In genomic region chr13:110318746-110319145, GRCm38 (mm10) we compare ENCODE assay signal across 12 mouse cellular contexts. TPM values are rescaled to one million over a fixed set of nuclear protein-coding genes. Genes with fewer than 3 reads are reported as not detected.
DNase-seq lines count a peak whose midpoint lies in the region; TF ChIP-seq lines count a peak whose summit lies in the region.
"Had no signal": no experiment of that assay in that cellular context is flagged by ENCODE, and none has a peak within 500 bp of the region (broad histone marks: within the 10 kb centered on the region; RNA-seq: fewer than 3 reads in every experiment).

No protein-coding gene starts in this region.

- no peak overlapping the region for H3K4me3 ChIP-seq in heart, embryonic 10.5 days
- no peak overlapping the region for H3K4me3 ChIP-seq in limb, embryonic 10.5 days
- H3K4me3 ChIP-seq: heart, embryonic 13.5 days; neural tube, embryonic 12.5 days had no signal

- no peaks in the 10 kb centered on the region for H3K27me3 ChIP-seq in heart, embryonic 10.5 days (ENCODE audit: insufficient read depth, poor library complexity, severe bottlenecking)
- H3K27me3 ChIP-seq in limb, embryonic 10.5 days (ENCODE audit: low read depth, poor library complexity, severe bottlenecking), result no peaks in the 10 kb centered on the region
- H3K27me3 ChIP-seq: heart, embryonic 13.5 days; neural tube, embryonic 12.5 days had no signal

- intact Hi-C loops in left cerebral cortex, postnatal 14 days (cut with DNase I), result no loop called here

- DNase-seq in heart, postnatal 4 days, result peak; percentile 10
- DNase-seq in heart, embryonic 10.5 days (ENCODE audit: low spot score), result no peak
- DNase-seq in 3T3-L1 (ENCODE audit: low read depth, low spot score), result peak; percentile 43
- peak; percentile 48 for DNase-seq in brain, embryonic 14.5 days (ENCODE audit: low read depth)
- DNase-seq in left cerebral cortex, postnatal 14 days (ENCODE audit: low spot score in 2 of 2), result peak; percentile 5 to 23
- no peak for DNase-seq in c-Kit-positive CD71-positive TER-119-positive erythroid progenitor cells, embryonic 14.5 days (ENCODE audit: low spot score)
- no peak for DNase-seq in limb, embryonic 10.5 days (ENCODE audit: low spot score)
- DNase-seq in urinary bladder, postnatal 36 days (ENCODE audit: low spot score in 2 of 2), result no peak
- DNase-seq: thymus, adult 2 months had no signal

- H3K36me3 ChIP-seq in heart, embryonic 10.5 days, result no peaks in the 10 kb centered on the region
- H3K36me3 ChIP-seq in limb, embryonic 10.5 days, result no peaks in the 10 kb centered on the region
- H3K36me3 ChIP-seq: G1E; heart, embryonic 13.5 days; neural tube, embryonic 12.5 days had no signal

- 59% methylated on average over 4 of the region's 4 CpGs for WGBS in heart, embryonic 10.5 days
- 76% methylated on average over 4 of the region's 4 CpGs for WGBS in limb, embryonic 10.5 days

- peak; percentile 29; the same call in 1 of the 2 replicates for TF ChIP-seq CTCF in brain, embryonic 14.5 days (IDR thresholded peaks at IDR 0.05; ENCODE audit: borderline replicate concordance, extremely low read depth, insufficient read depth, insufficient read length)

- TF ChIP-seq POLR2A in brain, embryonic 14.5 days (IDR thresholded peaks at IDR 0.05; ENCODE audit: borderline replicate concordance, extremely low read depth, insufficient read depth, insufficient read length, poor library complexity, severe bottlenecking), result no peak

- H3K4me1 ChIP-seq in heart, embryonic 10.5 days, result no peaks in the 10 kb centered on the region
- H3K4me1 ChIP-seq in limb, embryonic 10.5 days, result peaks cover 7% of the 10 kb centered on the region
- H3K4me1 ChIP-seq: heart, embryonic 13.5 days; neural tube, embryonic 12.5 days had no signal

- no peak overlapping the region for H3K27ac ChIP-seq in heart, embryonic 10.5 days
- H3K27ac ChIP-seq in limb, embryonic 10.5 days, result no peak overlapping the region
- H3K27ac ChIP-seq: heart, embryonic 13.5 days; neural tube, embryonic 12.5 days had no signal

- no peaks in the 10 kb centered on the region for H3K9me3 ChIP-seq in heart, embryonic 10.5 days
- H3K9me3 ChIP-seq in limb, embryonic 10.5 days (replicated peaks), result no peaks in the 10 kb centered on the region
- H3K9me3 ChIP-seq: G1E; heart, embryonic 13.5 days; neural tube, embryonic 12.5 days had no signal

RNA-seq across cellular contexts. Expression of gene Rab3c, which starts 38.0 kb away (rescaled TPM):
- under 1 TPM; 0.57 to 0.68 TPM for total RNA-seq in heart, postnatal 4 days (2021)
- 0.09 and 0.54 TPM in 2 replicates for polyA plus RNA-seq in heart, embryonic 10.5 days (2016; fragmentation: Nextera tagmentation; extraction: Ambion mirVana)
- 43.4 and 89.6 TPM in 2 replicates for polyA plus RNA-seq in brain, embryonic 14.5 days (2012; rRNA removed)
- total RNA-seq in left cerebral cortex, postnatal 14 days (2021), result 100 to 1,000 TPM; 182 to 193 TPM
- 0.28 and 0.31 TPM in 2 replicates for polyA plus RNA-seq in limb, embryonic 10.5 days (2016; fragmentation: Nextera tagmentation; extraction: Ambion mirVana)
- polyA plus RNA-seq: G1E; thymus, adult 2 months had no signal

RNA-seq across cellular contexts. Expression of gene Gapt, which starts 38.3 kb away (rescaled TPM):
- under 1 TPM in 1 of 2 experiments, not detected in 1; 0.11 TPM for total RNA-seq in heart, postnatal 4 days (2021)
- 0.16 TPM in 1 of 2 replicates, not detected in the other for polyA plus RNA-seq in heart, embryonic 10.5 days (2016; fragmentation: Nextera tagmentation; extraction: Ambion mirVana)
- polyA plus RNA-seq in brain, embryonic 14.5 days (2012; rRNA removed), result 0.06 and 0.08 TPM in 2 replicates
- total RNA-seq in left cerebral cortex, postnatal 14 days (2021), result not detected
- 0.11 and 0.21 TPM in 2 replicates for polyA plus RNA-seq in limb, embryonic 10.5 days (2016; fragmentation: Nextera tagmentation; extraction: Ambion mirVana)
- polyA plus RNA-seq: G1E had no signal

Comparison
In these comparisons a context has a peak if more than half of its experiments do, and no peak if none do; other contexts are left out.
1. DNase-seq: peak in heart, postnatal 4 days (single experiment), 3T3-L1 (single experiment), brain, embryonic 14.5 days (single experiment) and left cerebral cortex, postnatal 14 days (2 of 2); none in heart, embryonic 10.5 days (single experiment), c-Kit-positive CD71-positive TER-119-positive erythroid progenitor cells, embryonic 14.5 days (single experiment), limb, embryonic 10.5 days (single experiment) and urinary bladder, postnatal 36 days (0 of 2).
2. RNA of gene Rab3c, which starts 38.0 kb away (polyA plus RNA-seq): 43.4 to 89.6 TPM in brain, embryonic 14.5 days; 0.09 to 0.54 TPM in heart, embryonic 10.5 days and 0.28 to 0.31 TPM in limb, embryonic 10.5 days; every median in the first group is over 10 times any median in the second.